Mouse (Mus musculus) C2C12 (cell line): ENCODE measurements at regions not wholly inside any gene's neighbourhood (a gene's known extent, or its start where the extent isn't known, plus 50 kb on each side); places are given as distances from the start of the nearest gene placed in this dataset.

ENCODE experiments used
- H3K27me3 ChIP-seq: one replicate; pipeline ENCODE4 v1.6.1; 2011; ENCODE audit not compliant: control insufficient read depth, insufficient read depth, insufficient read length
- H3K36me3 ChIP-seq: one replicate; pipeline ENCODE4 v1.6.1; 2011; ENCODE audit not compliant: control insufficient read depth, insufficient read depth
- H3K4me3 ChIP-seq: one replicate; pipeline ENCODE4 v1.5.1; 2011; ENCODE audit warnings: mild to moderate bottlenecking, control low read depth; ENCODE audit not compliant: poor library complexity, insufficient read depth, severe bottlenecking
- H3K79me2 ChIP-seq: one replicate; pipeline ENCODE4 v1.6.1; 2011; ENCODE audit not compliant: control insufficient read depth, insufficient read depth
- H3K79me3 ChIP-seq: one replicate; pipeline ENCODE4 v1.6.1; 2011; ENCODE audit warnings: low read depth, control low read depth
- H3ac ChIP-seq: one replicate; pipeline ENCODE3; 2011; ENCODE audit warnings: low read depth; ENCODE audit not compliant: control insufficient read depth, insufficient read length
- CEBPB ChIP-seq: IDR thresholded peaks from one replicate; pipeline ENCODE4 v1.6.1; 2011; ENCODE audit warnings: low read depth, mild to moderate bottlenecking, control low read depth, moderate library complexity
- CTCF ChIP-seq: IDR thresholded peaks from one replicate; pipeline ENCODE4 v1.5.1; 2011; ENCODE audit not compliant: control insufficient read depth, insufficient read depth, insufficient read length
- FOSL1 ChIP-seq: IDR thresholded peaks from one replicate; pipeline ENCODE4 v1.8.0; 2011; ENCODE audit warnings: mild to moderate bottlenecking, low read length; ENCODE audit not compliant: poor library complexity, insufficient read depth, severe bottlenecking
- MAX ChIP-seq: IDR thresholded peaks from one replicate; pipeline ENCODE4 v1.6.1; 2011; ENCODE audit warnings: mild to moderate bottlenecking, control low read depth
- MYOD1 ChIP-seq: IDR thresholded peaks from one replicate; pipeline ENCODE4 v1.6.1; 2011; ENCODE audit warnings: low read depth; ENCODE audit not compliant: control insufficient read depth, insufficient read length
- MYOG ChIP-seq: IDR thresholded peaks from one replicate; pipeline ENCODE4 v1.6.1; 2011; ENCODE audit not compliant: control insufficient read depth, insufficient read length; ENCODE audit errors: extremely low read depth
- USF1 ChIP-seq: IDR thresholded peaks from one replicate; pipeline ENCODE4 v1.6.1; 2011; ENCODE audit warnings: low read depth, mild to moderate bottlenecking, control low read depth, moderate library complexity

GRCm38 (mm10) chr1:60823006-60823665 is 63.7 kb upstream of the Ctla4 start:
- H3K79me3 ChIP-seq = no peaks in the 10 kb centered on the region
- no peak for TF ChIP-seq USF1
- TF ChIP-seq CEBPB = no peak
- no peak for TF ChIP-seq FOSL1
- no peak for TF ChIP-seq MYOG
- TF ChIP-seq CTCF = peak; percentile 13
- TF ChIP-seq MAX = peak; percentile 25
- H3K27me3 ChIP-seq = no peaks in the 10 kb centered on the region
- H3K36me3 ChIP-seq = no peaks in the 10 kb centered on the region
- no peak overlapping the region for H3ac ChIP-seq
- no peak overlapping the region for H3K4me3 ChIP-seq
- H3K79me2 ChIP-seq = no peaks in the 10 kb centered on the region

GRCm38 (mm10) chr1:60824218-60825125 is 62.3 kb upstream of the Ctla4 start:
- Histone ChIP-seq H3ac (no peak overlapping the region), H3K4me3 (no peak overlapping the region), H3K79me3 (no peaks in the 10 kb centered on the region), H3K79me2 (no peaks in the 10 kb centered on the region), H3K27me3 (no peaks in the 10 kb centered on the region), H3K36me3 (no peaks in the 10 kb centered on the region)
- TF ChIP-seq CEBPB = peak; percentile 94
- no peak for TF ChIP-seq MAX
- no peak for TF ChIP-seq USF1
- no peak for TF ChIP-seq FOSL1
- no peak for TF ChIP-seq MYOG
- TF ChIP-seq MYOD1 = no peak
- no peak for TF ChIP-seq CTCF

- Histone ChIP-seq H3K4me3 (no peak overlapping the region), H3K79me3 (no peaks in the 10 kb centered on the region), H3K79me2 (no peaks in the 10 kb centered on the region), H3K27me3 (no peaks in the 10 kb centered on the region), H3K36me3 (no peaks in the 10 kb centered on the region), H3ac (no peak overlapping the region)
- TF ChIP-seq USF1 (peak; percentile 91), MYOG (no peak), FOSL1 (peak; percentile 96), CTCF (no peak), MYOD1 (peak; percentile 97), MAX (peak; percentile 79), CEBPB (peak; percentile 46)
These were observed 61.3 kb upstream of the Ctla4 start for GRCm38 (mm10) chr1:60825256-60826186.

- TF ChIP-seq MYOG (no peak), MAX (no peak), MYOD1 (no peak), USF1 (no peak), CTCF (no peak), FOSL1 (no peak), CEBPB (no peak)
These were observed 59.8 kb upstream of the Ctla4 start for GRCm38 (mm10) chr1:60826981-60827380.

GRCm38 (mm10) chr1:60828152-60828551 is 58.6 kb upstream of the Ctla4 start:
- no peak overlapping the region for H3K4me3 ChIP-seq
- no peaks in the 10 kb centered on the region for H3K79me3 ChIP-seq
- no peaks in the 10 kb centered on the region for H3K79me2 ChIP-seq
- no peak overlapping the region for H3ac ChIP-seq
- no peaks in the 10 kb centered on the region for H3K36me3 ChIP-seq
- no peak for TF ChIP-seq CTCF
- no peak for TF ChIP-seq FOSL1
- H3K27me3 ChIP-seq = no peaks in the 10 kb centered on the region

More at GRCm38 (mm10) chr1:60826981-60827380, 59.8 kb upstream of the Ctla4 start:
- Histone ChIP-seq H3K27me3 (no peaks in the 10 kb centered on the region), H3K36me3 (no peaks in the 10 kb centered on the region), H3K79me2 (no peaks in the 10 kb centered on the region), H3K79me3 (no peaks in the 10 kb centered on the region), H3ac (no peak overlapping the region), H3K4me3 (no peak overlapping the region)
